ENCODE assay signal across 21 mouse cellular contexts in the genomic region with DNA sequence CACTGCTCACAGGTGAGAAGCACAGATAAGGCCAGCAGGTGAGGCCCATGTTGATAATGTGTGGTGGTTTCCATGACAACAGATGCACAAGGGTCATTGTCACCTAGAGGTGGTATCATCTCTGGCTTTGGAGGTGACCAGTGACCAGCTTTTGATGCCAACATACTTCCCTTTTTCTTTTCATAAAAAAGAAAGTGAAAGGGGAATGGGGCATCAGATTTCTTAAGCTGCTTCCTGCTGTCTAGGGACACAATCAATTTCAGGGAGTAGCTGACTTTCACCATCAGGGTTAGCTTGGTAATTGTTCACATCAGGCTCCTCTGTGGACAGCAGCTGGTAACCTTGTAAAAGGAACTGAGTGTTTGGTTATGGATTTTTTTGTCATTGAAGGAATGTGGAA.
"Had no signal": no experiment of that assay in that cellular context is flagged by ENCODE, and none has a peak within 500 bp of the region (broad histone marks: within the 10 kb centered on the region; RNA-seq: fewer than 3 reads in every experiment).

No protein-coding gene starts in this region.

- ATAC-seq: hindbrain, embryonic 16.5 days; hindbrain, postnatal 0 days; inflammation-experienced regulatory T-cells, adult 6 months; intestine, embryonic 15.5 days; intestine, embryonic 16.5 days; intestine, postnatal 0 days had no signal

- DNase-seq: heart, postnatal 10 days; heart, postnatal 14 days; heart, postnatal 36 days; heart, postnatal 4 days; kidney, adult 11 months; kidney, adult 18-20 months; kidney, adult 2 months; kidney, adult 8-10 months; kidney, adult 9 months; kidney, postnatal 10 days; kidney, postnatal 14 days; kidney, postnatal 36 days; kidney, postnatal 4 days; layer of hippocampus, adult 9-11 months; layer of hippocampus, postnatal 36 days had no signal
